Mouse (Mus musculus): ENCODE data around the gene Gfpt1.
"Not testable (repeated sequence)": the region's sequence is repeated elsewhere in the genome, so short reads cannot be mapped to it uniquely, and the experiment has no call there.

Gene Gfpt1

DNA sequence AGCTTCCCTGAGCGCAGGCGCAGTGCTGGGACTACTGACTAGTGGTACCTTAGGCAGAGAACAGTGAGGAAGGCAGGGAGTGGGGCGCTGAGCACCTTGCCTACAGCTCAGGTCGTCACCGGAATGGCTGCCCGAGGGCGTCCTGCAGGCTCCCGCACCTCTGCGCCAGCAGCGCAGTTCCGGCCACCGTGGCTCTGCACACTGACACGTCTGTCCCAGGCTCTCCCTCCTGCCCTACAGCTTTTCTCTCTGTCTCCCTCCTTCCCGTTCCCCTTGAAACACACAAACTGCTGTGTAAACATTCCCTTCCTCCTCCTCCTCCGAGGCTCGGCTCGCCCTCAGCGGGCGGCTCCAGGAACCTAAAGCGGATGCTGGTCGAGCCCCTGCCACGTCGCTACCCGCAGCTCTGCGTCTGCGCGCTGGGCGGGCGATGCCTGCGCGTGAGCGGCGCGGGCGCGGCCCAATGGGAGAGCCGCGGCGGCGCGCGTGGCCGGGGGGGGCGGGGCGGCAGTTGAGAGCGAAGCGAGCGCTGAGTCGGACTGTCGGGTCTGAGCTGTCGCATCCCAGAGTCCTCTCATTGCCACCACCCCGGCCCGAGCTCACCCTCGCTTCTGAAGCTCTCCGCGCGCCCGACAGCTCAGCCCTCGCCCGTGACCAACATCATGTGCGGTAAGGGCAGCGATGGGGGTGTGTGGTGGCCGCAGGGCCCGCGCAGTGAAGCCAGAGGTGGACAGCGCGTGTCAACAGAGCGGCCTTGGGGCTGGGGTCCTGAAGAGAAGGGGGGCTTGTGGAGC is at the start of gene Gfpt1:
Gene Gfpt1, plus strand, starts transcription at position 510 of the 794 bp plus-strand sequence.
- peak; percentile 97 for DNase-seq

- no peak for DNase-seq
These were observed 48.4 kb upstream of the Gfpt1 start for GRCm38 (mm10) chr6:86994254-86994653.

DNA sequence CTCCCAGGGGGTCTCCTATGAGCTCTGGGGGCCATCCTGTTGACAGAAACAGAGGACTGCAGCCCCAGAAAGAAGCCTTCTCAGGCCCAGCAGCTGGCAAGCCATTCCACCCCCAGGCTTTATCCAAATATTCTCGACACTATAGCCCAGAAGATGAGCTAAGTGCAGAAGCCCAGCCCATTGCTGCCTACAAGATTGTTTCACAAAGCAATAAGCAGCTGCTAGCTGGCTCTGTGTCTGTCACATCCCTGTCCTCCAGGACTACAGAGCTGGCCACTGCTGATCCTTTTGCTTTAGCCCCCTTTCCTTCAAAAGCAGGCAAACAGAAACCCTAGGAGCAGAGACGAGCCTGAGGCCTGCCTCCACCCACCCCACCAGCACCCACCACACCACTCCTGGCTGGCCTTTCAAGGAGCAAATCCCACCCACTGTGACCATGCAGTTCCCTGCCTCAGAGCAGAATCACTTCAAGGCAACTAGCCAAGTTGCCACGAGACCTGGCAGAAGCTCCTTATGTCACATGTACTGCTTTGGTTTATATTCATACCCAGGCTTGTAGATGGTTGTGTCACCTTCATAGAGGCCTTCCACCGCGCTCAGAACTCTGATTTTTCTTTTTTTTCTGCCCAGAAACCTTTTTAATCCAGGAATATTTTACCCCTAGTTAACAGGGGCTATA is 45.9 kb upstream of the Gfpt1 start:
- DNase-seq: peak; percentile 4

DNA sequence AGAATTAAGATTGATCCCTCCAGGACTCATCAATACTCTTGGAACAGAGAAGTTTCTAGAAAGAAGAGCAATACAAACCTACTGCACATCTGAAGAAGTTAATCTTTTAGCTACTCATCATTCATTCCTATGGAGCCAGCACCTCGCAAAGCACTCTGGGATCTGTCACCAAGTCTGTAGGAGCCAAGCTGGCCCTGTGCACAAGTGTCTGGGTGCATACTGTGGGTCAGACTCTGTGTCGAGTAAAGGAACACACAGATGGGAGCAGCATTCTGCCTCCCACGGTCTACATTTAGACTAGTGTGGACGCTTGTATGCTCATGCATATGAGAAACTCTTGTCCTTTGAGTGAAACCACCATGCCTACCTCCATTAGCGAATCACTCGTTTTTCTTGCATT is 45.3 kb upstream of the Gfpt1 start:
- DNase-seq: no peak

DNA sequence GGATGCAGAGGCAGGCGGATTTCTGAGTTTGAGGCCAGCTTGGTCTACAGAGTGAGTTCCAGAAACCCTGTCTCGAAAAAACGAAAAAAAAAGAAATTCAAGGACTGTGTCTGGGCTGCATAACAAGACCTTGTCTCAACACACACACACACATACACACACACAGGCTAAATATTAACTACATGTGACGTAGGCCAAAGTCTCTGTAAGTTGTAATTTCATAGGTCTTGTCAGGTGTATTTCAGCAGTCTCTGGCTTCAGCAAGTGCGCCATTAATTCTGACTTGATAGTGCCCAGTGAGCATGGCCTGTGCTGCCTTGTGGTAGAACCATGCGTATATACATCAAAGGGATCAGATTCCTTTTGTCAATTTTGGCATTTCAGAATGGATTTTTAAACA is 40.7 kb upstream of the Gfpt1 start:
- DNase-seq: no peak

- DNase-seq: peak; percentile 96
These were observed 40.1 kb upstream of the Gfpt1 start for GRCm38 (mm10) chr6:87002521-87003055.

DNA sequence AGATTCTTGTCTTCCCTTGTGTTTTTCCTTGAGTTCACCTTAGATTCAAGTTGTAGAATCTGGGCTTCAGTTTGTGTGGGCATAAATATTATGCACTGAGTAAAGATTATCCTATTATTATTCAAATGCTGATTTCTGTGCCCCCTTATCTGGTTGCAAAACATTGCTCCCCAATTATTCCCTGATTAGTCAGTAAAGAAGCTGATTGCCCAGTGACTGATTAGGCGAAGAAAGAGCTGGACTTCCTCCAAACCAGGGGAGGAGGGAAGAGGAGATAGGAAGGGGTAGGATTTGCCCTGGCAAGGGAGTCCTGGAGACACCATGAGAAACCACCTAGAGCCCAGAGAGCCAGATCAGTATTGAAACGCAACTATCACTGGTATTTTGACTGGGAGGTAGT is 38.5 kb upstream of the Gfpt1 start:
- DNase-seq: no peak

DNA sequence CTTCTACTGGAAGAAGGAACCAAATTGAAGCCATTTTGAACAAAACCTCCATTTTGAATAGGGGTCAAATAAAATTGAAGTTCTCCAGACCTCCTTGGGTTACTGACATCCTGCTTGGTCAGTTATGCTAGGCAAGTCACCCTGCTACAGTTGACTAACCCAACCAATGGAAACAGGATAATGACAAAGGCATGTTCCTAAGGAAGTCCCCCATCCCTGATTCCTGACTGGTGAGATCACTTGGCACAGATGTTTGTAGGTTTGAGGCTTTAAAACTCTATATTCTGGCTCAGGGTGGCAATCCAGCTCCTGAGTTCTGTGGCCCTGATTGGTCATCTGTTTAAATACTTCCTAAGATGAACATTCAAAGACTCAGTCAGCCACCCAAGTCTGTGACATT is 37.1 kb upstream of the Gfpt1 start:
- no peak for DNase-seq

- no peak for DNase-seq
These were observed 33.8 kb upstream of the Gfpt1 start, which contains the start of gene Nfu1 for GRCm38 (mm10) chr6:87008887-87009286. Nfu1 (plus strand) TSS chr6:87009236.

GRCm38 (mm10) chr6:87009692-87010328 is 32.8 kb upstream of the Gfpt1 start:
- peak; percentile 97 for DNase-seq

- DNase-seq: peak; percentile 63
These were observed 25.7 kb upstream of the Gfpt1 start for GRCm38 (mm10) chr6:87016916-87017315.

DNA sequence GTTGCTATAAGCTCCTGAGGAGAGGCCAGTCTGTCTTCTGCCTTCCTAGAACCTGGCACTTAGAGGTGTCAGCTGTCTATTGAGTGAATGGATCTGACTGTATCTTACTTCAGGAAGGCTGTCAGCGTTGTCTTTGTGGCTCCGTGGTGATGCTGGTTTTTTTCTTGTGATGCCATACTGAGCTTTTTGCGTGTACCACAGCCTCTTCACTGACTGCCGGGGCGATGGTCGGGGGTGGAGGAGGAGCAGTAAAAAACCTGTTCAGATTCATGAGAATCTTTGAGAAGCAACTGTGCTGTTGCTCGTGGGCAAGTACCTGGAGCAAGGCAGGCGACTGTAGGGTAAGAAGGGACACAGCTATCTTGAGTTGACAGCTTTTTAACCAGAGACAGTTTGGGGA is 23.8 kb upstream of the Gfpt1 start:
- no peak for DNase-seq

- DNase-seq: no peak
These were observed 20.9 kb upstream of the Gfpt1 start for GRCm38 (mm10) chr6:87021791-87022190.

- DNase-seq: peak; percentile 84
These were observed 15.7 kb upstream of the Gfpt1 start for GRCm38 (mm10) chr6:87026980-87027379.

DNA sequence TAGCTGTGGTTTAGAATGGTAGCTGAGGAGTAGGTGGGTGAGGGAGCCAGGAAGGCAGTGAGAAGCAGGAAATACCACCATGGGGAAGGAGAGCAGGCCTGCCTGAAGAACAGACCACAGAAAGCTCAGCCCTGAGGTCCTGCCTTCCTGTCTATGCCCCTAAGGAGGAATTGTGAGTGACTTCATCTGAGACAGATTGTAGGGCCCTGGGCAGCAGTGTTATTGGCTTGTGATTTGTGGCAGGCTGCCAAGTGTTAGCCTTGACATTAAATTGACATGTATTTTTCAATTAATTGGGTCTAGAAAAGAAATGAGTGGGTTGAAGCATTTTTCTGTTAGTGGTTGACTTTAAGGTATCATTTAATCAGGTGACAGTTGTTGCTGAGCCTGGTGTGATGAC is 13.8 kb upstream of the Gfpt1 start:
- DNase-seq: no peak

GRCm38 (mm10) chr6:87031310-87031709 is 11.3 kb upstream of the Gfpt1 start:
- DNase-seq: not testable (repeated sequence)

DNA sequence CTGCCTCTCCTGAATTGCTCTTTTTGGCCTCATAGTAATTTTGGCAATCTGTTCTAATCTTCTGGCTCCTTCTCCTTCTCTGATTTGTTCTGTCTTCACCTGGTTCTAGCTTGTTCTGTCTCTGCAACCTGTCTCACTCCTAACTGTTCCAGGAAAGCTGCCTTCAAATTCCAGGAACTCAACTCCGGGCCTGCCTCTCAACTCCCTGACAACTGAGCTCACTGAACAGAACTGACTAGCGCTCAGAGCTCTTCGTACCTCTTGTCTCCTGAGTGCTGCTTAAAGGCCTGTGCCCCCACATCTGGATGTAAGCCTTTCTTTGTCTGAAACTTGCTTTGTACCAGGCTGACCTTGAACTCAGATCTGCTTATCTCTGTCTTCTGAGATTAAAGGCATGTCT is 10.2 kb upstream of the Gfpt1 start:
- DNase-seq: no peak

GRCm38 (mm10) chr6:87034395-87034794 is 8.3 kb upstream of the Gfpt1 start:
- no peak for DNase-seq

GRCm38 (mm10) chr6:87037826-87038620 is 4.6 kb upstream of the Gfpt1 start:
- no peak for DNase-seq

GRCm38 (mm10) chr6:87039161-87039560 is 3.5 kb upstream of the Gfpt1 start:
- DNase-seq: no peak

DNA sequence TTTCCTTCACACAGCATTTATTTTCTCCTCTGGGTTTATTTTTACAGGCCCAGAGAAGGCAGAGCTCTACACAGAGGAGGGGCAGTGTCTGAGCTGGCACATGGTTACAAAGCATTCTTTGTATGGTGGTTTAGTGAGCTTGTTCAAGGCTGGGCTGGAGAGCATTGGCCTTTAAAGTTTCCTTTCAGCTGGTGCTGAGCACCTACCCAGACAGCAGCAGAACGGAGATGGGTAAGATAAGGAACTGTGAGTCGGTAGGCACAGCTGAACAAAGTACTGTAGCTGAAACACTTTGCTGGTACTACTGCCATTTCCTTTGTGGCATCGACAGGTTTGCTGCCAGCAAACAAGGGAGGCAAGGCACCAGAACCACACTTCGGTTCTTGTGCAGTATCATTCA is 1.7 kb upstream of the Gfpt1 start:
- DNase-seq: no peak

- DNase-seq: no peak
These were observed 1.2 kb upstream of the Gfpt1 start for GRCm38 (mm10) chr6:87041431-87041830.

GRCm38 (mm10) chr6:87042004-87042336 is 676 bp upstream of the Gfpt1 start:
- DNase-seq: no peak
